In the genomic region with DNA sequence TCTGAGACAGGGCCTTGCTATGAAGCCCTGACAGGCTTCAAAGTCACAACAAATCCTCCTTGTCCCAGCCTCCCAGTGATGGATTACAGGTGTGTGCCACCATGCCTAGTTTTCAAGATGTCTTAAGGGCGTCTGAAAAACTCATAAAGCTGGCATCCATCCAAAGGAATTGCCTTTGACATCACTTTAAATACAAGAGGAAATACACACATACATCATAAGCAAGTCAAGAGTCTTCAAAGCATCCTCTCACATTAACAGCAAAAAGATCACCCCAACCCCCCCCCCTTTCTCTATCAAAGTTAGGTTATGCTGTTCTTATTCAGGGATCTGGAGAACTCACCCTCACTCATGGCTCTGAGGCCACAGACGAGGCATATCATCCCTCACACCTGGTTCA, we compare ENCODE assay signal across 8 mouse cellular contexts. TPM values are rescaled to one million over a fixed set of nuclear protein-coding genes. Genes with fewer than 3 reads are reported as not detected.
A peak's percentile ranks its signal among the peaks of the same experiment; 100 is the strongest.
DNase-seq lines count a peak whose midpoint lies in the region; ATAC-seq and TF ChIP-seq lines count a peak whose summit lies in the region.

No protein-coding gene starts in this region.

- ATAC-seq in lung, embryonic 14.5 days (ENCODE audit: insufficient read depth), result no peak
- no peak for ATAC-seq in embryonic facial prominence, embryonic 13.5 days (ENCODE audit: insufficient number of reproducible peaks, insufficient read depth, low FRiP score, low TSS enrichment, low read depth)
- no peak for ATAC-seq in intestine, embryonic 16.5 days

- H3K27me3 ChIP-seq in lung, embryonic 14.5 days (ENCODE audit: insufficient read depth, low read length), result no peaks in the 10 kb centered on the region
- no peaks in the 10 kb centered on the region for H3K27me3 ChIP-seq in embryonic facial prominence, embryonic 13.5 days
- H3K27me3 ChIP-seq in intestine, embryonic 16.5 days (replicated peaks; ENCODE audit: control insufficient read depth, insufficient read depth, low read length), result no peaks in the 10 kb centered on the region
- no peaks in the 10 kb centered on the region for H3K27me3 ChIP-seq in small intestine, adult 2 months (ENCODE audit: control insufficient read depth, insufficient read depth, low read length)

- H3K4me1 ChIP-seq in lung, embryonic 14.5 days (ENCODE audit: insufficient read depth), result peaks cover 18% of the 10 kb centered on the region
- peaks cover 59% of the 10 kb centered on the region for H3K4me1 ChIP-seq in embryonic facial prominence, embryonic 13.5 days
- peaks cover 26% of the 10 kb centered on the region for H3K4me1 ChIP-seq in intestine, embryonic 16.5 days (ENCODE audit: control insufficient read depth, insufficient read depth, low read length)
- H3K4me1 ChIP-seq in small intestine, adult 2 months (ENCODE audit: control insufficient read depth, insufficient read depth, insufficient read length, low read length), result peaks cover 21% of the 10 kb centered on the region

- no peaks in the 10 kb centered on the region for H3K9me3 ChIP-seq in lung, embryonic 14.5 days (ENCODE audit: low read depth, low read length)
- no peaks in the 10 kb centered on the region for H3K9me3 ChIP-seq in embryonic facial prominence, embryonic 13.5 days
- no peaks in the 10 kb centered on the region for H3K9me3 ChIP-seq in intestine, embryonic 16.5 days (ENCODE audit: control insufficient read depth, low read length)

- TF ChIP-seq POLR2A in small intestine, adult 2 months (IDR thresholded peaks at IDR 0.05; ENCODE audit: low read depth, low read length), result no peak

- intact Hi-C loops in left cerebral cortex, postnatal 36 days (cut with DNase I), result loop anchor here (2.0 to 5.0 kb wide), 3 partner anchors 34 to 59 kb away; no protein-coding TSS in a partner anchor

- H3K4me3 ChIP-seq in lung, embryonic 14.5 days (ENCODE audit: low read depth, low read length), result peak overlapping the region; percentile 65; the same call in 1 of the 2 replicates
- peak overlapping the region; percentile 75 for H3K4me3 ChIP-seq in embryonic facial prominence, embryonic 13.5 days
- peak overlapping the region; percentile 70; the same call in 1 of the 2 replicates for H3K4me3 ChIP-seq in intestine, embryonic 16.5 days (ENCODE audit: low read length)
- no peak overlapping the region for H3K4me3 ChIP-seq in small intestine, adult 2 months (ENCODE audit: low read depth, low read length)

- no peaks in the 10 kb centered on the region for H3K36me3 ChIP-seq in lung, embryonic 14.5 days (ENCODE audit: insufficient read depth)
- H3K36me3 ChIP-seq in embryonic facial prominence, embryonic 13.5 days, result no peaks in the 10 kb centered on the region
- no peaks in the 10 kb centered on the region for H3K36me3 ChIP-seq in intestine, embryonic 16.5 days (ENCODE audit: control insufficient read depth, insufficient read depth, low read length)
- H3K36me3 ChIP-seq in small intestine, adult 2 months (ENCODE audit: control insufficient read depth, insufficient read depth, low read length), result no peaks in the 10 kb centered on the region

- no peak for TF ChIP-seq CTCF in lung, embryonic 14.5 days (IDR thresholded peaks at IDR 0.05; ENCODE audit: low read depth)
- no peak for TF ChIP-seq CTCF in small intestine, adult 2 months (IDR thresholded peaks at IDR 0.05; ENCODE audit: extremely low read depth, insufficient read length, insufficient replicate concordance, low read depth, low read length)

- H3K4me2 ChIP-seq in lung, embryonic 14.5 days, result peak overlapping the region; percentile 78
- H3K4me2 ChIP-seq in embryonic facial prominence, embryonic 13.5 days, result peak overlapping the region; percentile 82
- H3K4me2 ChIP-seq in intestine, embryonic 16.5 days (ENCODE audit: low read depth, low read length), result peak overlapping the region; percentile 77

- no peak overlapping the region for H3K9ac ChIP-seq in lung, embryonic 14.5 days
- H3K9ac ChIP-seq in embryonic facial prominence, embryonic 13.5 days, result 0 out of 2 replicates have a peak overlapping the region, but pooled peaks have one; percentile 12
- H3K9ac ChIP-seq in intestine, embryonic 16.5 days (ENCODE audit: low read depth, low read length), result no peak overlapping the region

- WGBS in lung, embryonic 14.5 days, result 25% methylated on average over 2 of the region's 2 CpGs
- WGBS in embryonic facial prominence, embryonic 13.5 days, result 22% methylated on average over 2 of the region's 2 CpGs
- 52% methylated on average over 2 of the region's 2 CpGs for WGBS in intestine, embryonic 16.5 days
- 6% methylated on average over 2 of the region's 2 CpGs for WGBS in small intestine, adult 2 months

- no peak overlapping the region for H3K27ac ChIP-seq in lung, embryonic 14.5 days (ENCODE audit: low read depth)
- H3K27ac ChIP-seq in embryonic facial prominence, embryonic 13.5 days, result no peak overlapping the region
- H3K27ac ChIP-seq in intestine, embryonic 16.5 days (ENCODE audit: low read length), result no peak overlapping the region
- 0 out of 2 replicates have a peak overlapping the region, but pooled peaks have one; percentile 23 for H3K27ac ChIP-seq in small intestine, adult 2 months (ENCODE audit: insufficient read depth, low read depth, low read length)

- DNase-seq in lung, embryonic 14.5 days, result peak; percentile 43
- no peak for DNase-seq in lung, postnatal 4 days
- no peak for DNase-seq in left cerebral cortex, postnatal 36 days (ENCODE audit: low spot score in 2 of 2)
- DNase-seq in thymus, postnatal 10 days (ENCODE audit: low spot score in 2 of 2), result no peak
- no peak for DNase-seq in lung, postnatal 36 days

RNA-seq across cellular contexts. Expression of a gene that starts 1.4 kb away (rescaled TPM):
- 3.1 and 3.9 TPM in 2 replicates for polyA plus RNA-seq in lung, embryonic 14.5 days (2014; fragmentation: Nextera tagmentation; extraction: Ambion mirVana)
- 4.4 and 5.5 TPM in 2 replicates for polyA plus RNA-seq in embryonic facial prominence, embryonic 13.5 days (2015; fragmentation: Nextera tagmentation; extraction: Ambion mirVana)
- polyA plus RNA-seq in intestine, embryonic 16.5 days (2015; fragmentation: Nextera tagmentation; extraction: Ambion mirVana), result 3.1 TPM in 2 replicates
- polyA plus RNA-seq in small intestine, adult 2 months (2012; rRNA removed), result 9.9 and 12.7 TPM in 2 replicates
- total RNA-seq in left cerebral cortex, postnatal 36 days (2021), result 1 to 10 TPM; 3.1 to 4.0 TPM

RNA-seq across cellular contexts. Expression of a gene that starts 47.6 kb away (rescaled TPM):
- not detected in 2 replicates for polyA plus RNA-seq in lung, embryonic 14.5 days (2014; fragmentation: Nextera tagmentation; extraction: Ambion mirVana)
- not detected in 2 replicates for polyA plus RNA-seq in embryonic facial prominence, embryonic 13.5 days (2015; fragmentation: Nextera tagmentation; extraction: Ambion mirVana)
- not detected in 2 replicates for polyA plus RNA-seq in intestine, embryonic 16.5 days (2015; fragmentation: Nextera tagmentation; extraction: Ambion mirVana)
- polyA plus RNA-seq in small intestine, adult 2 months (2012; rRNA removed), result not detected in 2 replicates
- total RNA-seq in left cerebral cortex, postnatal 36 days (2021), result 1 to 10 TPM; 2.0 to 2.4 TPM

RNA-seq across cellular contexts. Expression of a gene that starts 57.5 kb away (rescaled TPM):
- 0.89 and 1.2 TPM in 2 replicates for polyA plus RNA-seq in lung, embryonic 14.5 days (2014; fragmentation: Nextera tagmentation; extraction: Ambion mirVana)
- polyA plus RNA-seq in embryonic facial prominence, embryonic 13.5 days (2015; fragmentation: Nextera tagmentation; extraction: Ambion mirVana), result 1.4 and 2.2 TPM in 2 replicates
- 0.57 and 0.83 TPM in 2 replicates for polyA plus RNA-seq in intestine, embryonic 16.5 days (2015; fragmentation: Nextera tagmentation; extraction: Ambion mirVana)
- 0.50 and 0.51 TPM in 2 replicates for polyA plus RNA-seq in small intestine, adult 2 months (2012; rRNA removed)
- 1 to 10 TPM; 1.8 to 2.4 TPM for total RNA-seq in left cerebral cortex, postnatal 36 days (2021)
